Mouse (Mus musculus): ENCODE measurements around the gene Igsf21. TPM values are rescaled to one million over a fixed set of nuclear protein-coding genes. Genes with fewer than 3 reads are reported as not detected.

The Igsf21 gene
- polyA plus RNA-seq, 1 experiment = 0.40 TPM

GRCm38 (mm10) chr4:140091693-140092092 lies 154.9 kb downstream of the Igsf21 start:
- Histone ChIP-seq H3K9ac (ENCODE audit: low read depth, poor library complexity, severe bottlenecking) (no peak overlapping the region), H3K4me3 (ENCODE audit: low read depth, low read length) (no peak overlapping the region), H3K27ac (ENCODE audit: insufficient read depth, low read length) (no peak overlapping the region), H3K36me3 (ENCODE audit: control insufficient read depth, insufficient read depth, low read length, poor library complexity, severe bottlenecking) (no peaks in the 10 kb centered on the region), H3K9me3 (replicated peaks; ENCODE audit: control insufficient read depth, insufficient read depth, low read length, poor library complexity, severe bottlenecking) (no peaks in the 10 kb centered on the region), H3K27me3 (ENCODE audit: control insufficient read depth, insufficient read depth, low read length, poor library complexity, severe bottlenecking) (no peaks in the 10 kb centered on the region), H3K4me1 (ENCODE audit: control insufficient read depth, insufficient read depth, low read length) (no peaks in the 10 kb centered on the region)
- TF ChIP-seq POLR2A (IDR thresholded peaks at IDR 0.05; ENCODE audit: insufficient read depth, low read length) (no peak), CTCF (IDR thresholded peaks at IDR 0.05; ENCODE audit: low read depth, low read length) (no peak), EP300 (IDR thresholded peaks at IDR 0.05; ENCODE audit: insufficient read depth, low read depth, low read length) (0 out of 2 replicates have a peak, but pooled peaks have one; percentile 34)

GRCm38 (mm10) chr4:140089676-140090075 lies 156.9 kb downstream of the Igsf21 start:
- H3K9ac ChIP-seq (ENCODE audit: low read depth, poor library complexity, severe bottlenecking) = no peak overlapping the region
- TF ChIP-seq POLR2A (IDR thresholded peaks at IDR 0.05; ENCODE audit: insufficient read depth, low read length) (no peak), CTCF (IDR thresholded peaks at IDR 0.05; ENCODE audit: low read depth, low read length) (no peak), EP300 (IDR thresholded peaks at IDR 0.05; ENCODE audit: insufficient read depth, low read depth, low read length) (no peak)
- no peaks in the 10 kb centered on the region for H3K9me3 ChIP-seq (replicated peaks; ENCODE audit: control insufficient read depth, insufficient read depth, low read length, poor library complexity, severe bottlenecking)
- H3K4me1 ChIP-seq (ENCODE audit: control insufficient read depth, insufficient read depth, low read length) = no peaks in the 10 kb centered on the region
- H3K4me3 ChIP-seq (ENCODE audit: low read depth, low read length) = no peak overlapping the region
- no peak overlapping the region for H3K27ac ChIP-seq (ENCODE audit: insufficient read depth, low read length)
- no peaks in the 10 kb centered on the region for H3K27me3 ChIP-seq (ENCODE audit: control insufficient read depth, insufficient read depth, low read length, poor library complexity, severe bottlenecking)
- no peaks in the 10 kb centered on the region for H3K36me3 ChIP-seq (ENCODE audit: control insufficient read depth, insufficient read depth, low read length, poor library complexity, severe bottlenecking)

- H3K4me1 ChIP-seq (ENCODE audit: control insufficient read depth, insufficient read depth, low read length) = no peaks in the 10 kb centered on the region
- no peaks in the 10 kb centered on the region for H3K36me3 ChIP-seq (ENCODE audit: control insufficient read depth, insufficient read depth, low read length, poor library complexity, severe bottlenecking)
- H3K27ac ChIP-seq (ENCODE audit: insufficient read depth, low read length) = no peak overlapping the region
- H3K9ac ChIP-seq (ENCODE audit: low read depth, poor library complexity, severe bottlenecking) = no peak overlapping the region
- no peak for TF ChIP-seq EP300 (IDR thresholded peaks at IDR 0.05; ENCODE audit: insufficient read depth, low read depth, low read length)
- peak; percentile 44 for TF ChIP-seq CTCF (IDR thresholded peaks at IDR 0.05; ENCODE audit: low read depth, low read length)
- H3K27me3 ChIP-seq (ENCODE audit: control insufficient read depth, insufficient read depth, low read length, poor library complexity, severe bottlenecking) = no peaks in the 10 kb centered on the region
- no peak overlapping the region for H3K4me3 ChIP-seq (ENCODE audit: low read depth, low read length)
- H3K9me3 ChIP-seq (replicated peaks; ENCODE audit: control insufficient read depth, insufficient read depth, low read length, poor library complexity, severe bottlenecking) = no peaks in the 10 kb centered on the region
Measured at GRCm38 (mm10) chr4:140088711-140089440, 157.7 kb downstream of the Igsf21 start.

- Histone ChIP-seq H3K27ac (ENCODE audit: insufficient read depth, low read length) (no peak overlapping the region), H3K36me3 (ENCODE audit: control insufficient read depth, insufficient read depth, low read length, poor library complexity, severe bottlenecking) (no peaks in the 10 kb centered on the region), H3K4me3 (ENCODE audit: low read depth, low read length) (no peak overlapping the region), H3K9ac (ENCODE audit: low read depth, poor library complexity, severe bottlenecking) (no peak overlapping the region), H3K27me3 (ENCODE audit: control insufficient read depth, insufficient read depth, low read length, poor library complexity, severe bottlenecking) (no peaks in the 10 kb centered on the region), H3K4me1 (ENCODE audit: control insufficient read depth, insufficient read depth, low read length) (no peaks in the 10 kb centered on the region), H3K9me3 (replicated peaks; ENCODE audit: control insufficient read depth, insufficient read depth, low read length, poor library complexity, severe bottlenecking) (no peaks in the 10 kb centered on the region)
- TF ChIP-seq POLR2A (IDR thresholded peaks at IDR 0.05; ENCODE audit: insufficient read depth, low read length) (no peak), EP300 (IDR thresholded peaks at IDR 0.05; ENCODE audit: insufficient read depth, low read depth, low read length) (no peak), CTCF (IDR thresholded peaks at IDR 0.05; ENCODE audit: low read depth, low read length) (no peak)
Measured at GRCm38 (mm10) chr4:140086192-140086591, 160.4 kb downstream of the Igsf21 start.

GRCm38 (mm10) chr4:140084521-140085011 lies 162.0 kb downstream of the Igsf21 start:
- Histone ChIP-seq H3K9ac (ENCODE audit: low read depth, poor library complexity, severe bottlenecking) (no peak overlapping the region), H3K9me3 (replicated peaks; ENCODE audit: control insufficient read depth, insufficient read depth, low read length, poor library complexity, severe bottlenecking) (no peaks in the 10 kb centered on the region), H3K4me1 (ENCODE audit: control insufficient read depth, insufficient read depth, low read length) (no peaks in the 10 kb centered on the region), H3K27me3 (ENCODE audit: control insufficient read depth, insufficient read depth, low read length, poor library complexity, severe bottlenecking) (no peaks in the 10 kb centered on the region), H3K4me3 (ENCODE audit: low read depth, low read length) (no peak overlapping the region), H3K27ac (ENCODE audit: insufficient read depth, low read length) (no peak overlapping the region), H3K36me3 (ENCODE audit: control insufficient read depth, insufficient read depth, low read length, poor library complexity, severe bottlenecking) (no peaks in the 10 kb centered on the region)
- TF ChIP-seq EP300 (IDR thresholded peaks at IDR 0.05; ENCODE audit: insufficient read depth, low read depth, low read length) = no peak
- TF ChIP-seq POLR2A (IDR thresholded peaks at IDR 0.05; ENCODE audit: insufficient read depth, low read length) = no peak
- TF ChIP-seq CTCF (IDR thresholded peaks at IDR 0.05; ENCODE audit: low read depth, low read length) = no peak

- Histone ChIP-seq H3K27me3 (ENCODE audit: control insufficient read depth, insufficient read depth, low read length, poor library complexity, severe bottlenecking) (no peaks in the 10 kb centered on the region), H3K9me3 (replicated peaks; ENCODE audit: control insufficient read depth, insufficient read depth, low read length, poor library complexity, severe bottlenecking) (no peaks in the 10 kb centered on the region), H3K4me1 (ENCODE audit: control insufficient read depth, insufficient read depth, low read length) (no peaks in the 10 kb centered on the region), H3K36me3 (ENCODE audit: control insufficient read depth, insufficient read depth, low read length, poor library complexity, severe bottlenecking) (no peaks in the 10 kb centered on the region), H3K4me3 (ENCODE audit: low read depth, low read length) (no peak overlapping the region), H3K9ac (ENCODE audit: low read depth, poor library complexity, severe bottlenecking) (no peak overlapping the region), H3K27ac (ENCODE audit: insufficient read depth, low read length) (no peak overlapping the region)
- TF ChIP-seq CTCF (IDR thresholded peaks at IDR 0.05; ENCODE audit: low read depth, low read length) = no peak
- no peak for TF ChIP-seq POLR2A (IDR thresholded peaks at IDR 0.05; ENCODE audit: insufficient read depth, low read length)
- TF ChIP-seq EP300 (IDR thresholded peaks at IDR 0.05; ENCODE audit: insufficient read depth, low read depth, low read length) = no peak
Measured at GRCm38 (mm10) chr4:140084064-140084463, 162.5 kb downstream of the Igsf21 start.

Data from ES-Bruce4 (cell line).